Mouse (Mus musculus) lung, postnatal 10 days (tissue): ENCODE data around the gene Rasgef1b.
A peak's percentile ranks its signal among the peaks of the same experiment; 100 is the strongest.

Source experiments
- DNase-seq: peaks from one replicate; pipeline ENCODE4 v3.0.0; 2021

Gene Rasgef1b

GRCm38 (mm10) chr5:99354640-99355132 lies 374.2 kb downstream of the Rasgef1b start:
- peak; percentile 38 for DNase-seq

- no peak for DNase-seq
Observed at GRCm38 (mm10) chr5:99350030-99350429, 378.8 kb downstream of the Rasgef1b start.

GRCm38 (mm10) chr5:99348257-99348849 lies 380.5 kb downstream of the Rasgef1b start:
- DNase-seq = peak; percentile 64

GRCm38 (mm10) chr5:99342527-99342926 lies 386.3 kb downstream of the Rasgef1b start:
- DNase-seq = no peak

GRCm38 (mm10) chr5:99340311-99340989 lies 388.4 kb downstream of the Rasgef1b start:
- peak; percentile 38 for DNase-seq

- peak; percentile 76 for DNase-seq
Observed at GRCm38 (mm10) chr5:99339790-99340189, 389.1 kb downstream of the Rasgef1b start.

- no peak for DNase-seq
Observed at GRCm38 (mm10) chr5:99338826-99339225, 390.0 kb downstream of the Rasgef1b start.

- DNase-seq = peak; percentile 22
Observed at GRCm38 (mm10) chr5:99336427-99336826, 392.4 kb downstream of the Rasgef1b start.

- DNase-seq = no peak
Observed at GRCm38 (mm10) chr5:99334017-99334416, 394.8 kb downstream of the Rasgef1b start.

GRCm38 (mm10) chr5:99332021-99332420 lies 396.8 kb downstream of the Rasgef1b start:
- peak; percentile 12 for DNase-seq

GRCm38 (mm10) chr5:99329065-99329464 lies 399.8 kb downstream of the Rasgef1b start:
- peak; percentile 10 for DNase-seq

- DNase-seq = no peak
Observed at GRCm38 (mm10) chr5:99327019-99327418, 401.8 kb downstream of the Rasgef1b start.

- DNase-seq = no peak
Observed at GRCm38 (mm10) chr5:99325301-99325700, 403.6 kb downstream of the Rasgef1b start.

GRCm38 (mm10) chr5:99320783-99321182 lies 408.1 kb downstream of the Rasgef1b start:
- no peak for DNase-seq

GRCm38 (mm10) chr5:99297939-99298338 lies 430.9 kb downstream of the Rasgef1b start:
- DNase-seq = no peak

GRCm38 (mm10) chr5:99296348-99296747 lies 432.5 kb downstream of the Rasgef1b start:
- DNase-seq = no peak

- DNase-seq = no peak
Observed at GRCm38 (mm10) chr5:99292287-99292851, 436.5 kb downstream of the Rasgef1b start.

GRCm38 (mm10) chr5:99291084-99291830 lies 437.6 kb downstream of the Rasgef1b start:
- DNase-seq = no peak

- no peak for DNase-seq
Observed at GRCm38 (mm10) chr5:99288262-99288661, 440.6 kb downstream of the Rasgef1b start.

GRCm38 (mm10) chr5:99287647-99288185 lies 441.1 kb downstream of the Rasgef1b start:
- DNase-seq = no peak

- DNase-seq = no peak
Observed at GRCm38 (mm10) chr5:99286575-99286974, 442.3 kb downstream of the Rasgef1b start.

GRCm38 (mm10) chr5:99286024-99286423 lies 442.8 kb downstream of the Rasgef1b start:
- DNase-seq = no peak

GRCm38 (mm10) chr5:99284369-99284768 lies 444.5 kb downstream of the Rasgef1b start:
- DNase-seq = peak; percentile 68
